Mouse (Mus musculus) ovary, postnatal 36 days (tissue): ENCODE results near the gene 4931406P16Rik.
A peak's percentile ranks its signal among the peaks of the same experiment; 100 is the strongest.
"Not testable (repeated sequence)": the region's sequence is repeated elsewhere in the genome, so short reads cannot be mapped to it uniquely, and the experiment has no call there.

Source experiments
- DNase-seq: peaks from one replicate; pipeline ENCODE4 v3.0.0; 2022; ENCODE audit warnings: low spot score, mixed read lengths

The 4931406P16Rik gene

GRCm38 (mm10) chr7:34313443-34313875 lies at the start of gene 4931406P16Rik:
TSS of gene 4931406P16Rik (minus strand) at chr7:34313551.
- DNase-seq = peak; percentile 88

GRCm38 (mm10) chr7:34355629-34356028 lies 42.3 kb upstream of the 4931406P16Rik start:
- no peak for DNase-seq

GRCm38 (mm10) chr7:34351997-34352396 lies 38.6 kb upstream of the 4931406P16Rik start:
- peak; percentile 11 for DNase-seq

- no peak for DNase-seq
Measured at GRCm38 (mm10) chr7:34350166-34350565, 36.8 kb upstream of the 4931406P16Rik start.

- DNase-seq = no peak
Measured at GRCm38 (mm10) chr7:34348011-34348410, 34.7 kb upstream of the 4931406P16Rik start.

GRCm38 (mm10) chr7:34347041-34347440 lies 33.7 kb upstream of the 4931406P16Rik start:
- no peak for DNase-seq

GRCm38 (mm10) chr7:34346505-34346904 lies 33.2 kb upstream of the 4931406P16Rik start:
- DNase-seq = no peak

GRCm38 (mm10) chr7:34342040-34342793 lies 28.9 kb upstream of the 4931406P16Rik start:
- no peak for DNase-seq

- DNase-seq = no peak
Measured at GRCm38 (mm10) chr7:34340841-34341240, 27.5 kb upstream of the 4931406P16Rik start.

GRCm38 (mm10) chr7:34339164-34339489 lies 25.8 kb upstream of the 4931406P16Rik start:
- no peak for DNase-seq

GRCm38 (mm10) chr7:34338445-34339163 lies 25.3 kb upstream of the 4931406P16Rik start:
- no peak for DNase-seq

- no peak for DNase-seq
Measured at GRCm38 (mm10) chr7:34337268-34337667, 23.9 kb upstream of the 4931406P16Rik start.

GRCm38 (mm10) chr7:34336545-34336944 lies 23.2 kb upstream of the 4931406P16Rik start:
- not testable (repeated sequence) for DNase-seq

- no peak for DNase-seq
Measured at GRCm38 (mm10) chr7:34327493-34327892, 14.1 kb upstream of the 4931406P16Rik start.

- DNase-seq = no peak
Measured at GRCm38 (mm10) chr7:34324857-34325256, 11.5 kb upstream of the 4931406P16Rik start.

GRCm38 (mm10) chr7:34324005-34324404 lies 10.7 kb upstream of the 4931406P16Rik start:
- no peak for DNase-seq

GRCm38 (mm10) chr7:34323351-34323750 lies 10.0 kb upstream of the 4931406P16Rik start:
- peak; percentile 38 for DNase-seq

- DNase-seq = no peak
Measured at GRCm38 (mm10) chr7:34321958-34322357, 8.6 kb upstream of the 4931406P16Rik start.

- DNase-seq = peak; percentile 18
Measured at GRCm38 (mm10) chr7:34321119-34321518, 7.8 kb upstream of the 4931406P16Rik start.

- DNase-seq = peak; percentile 41
Measured at GRCm38 (mm10) chr7:34319957-34320356, 6.6 kb upstream of the 4931406P16Rik start.

- DNase-seq = no peak
Measured at GRCm38 (mm10) chr7:34319123-34319522, 5.8 kb upstream of the 4931406P16Rik start.

GRCm38 (mm10) chr7:34317901-34318476 lies 4.6 kb upstream of the 4931406P16Rik start:
- peak; percentile 60 for DNase-seq
